Mouse (Mus musculus): Measurements from ENCODE around the gene Rpn1.

DNA sequence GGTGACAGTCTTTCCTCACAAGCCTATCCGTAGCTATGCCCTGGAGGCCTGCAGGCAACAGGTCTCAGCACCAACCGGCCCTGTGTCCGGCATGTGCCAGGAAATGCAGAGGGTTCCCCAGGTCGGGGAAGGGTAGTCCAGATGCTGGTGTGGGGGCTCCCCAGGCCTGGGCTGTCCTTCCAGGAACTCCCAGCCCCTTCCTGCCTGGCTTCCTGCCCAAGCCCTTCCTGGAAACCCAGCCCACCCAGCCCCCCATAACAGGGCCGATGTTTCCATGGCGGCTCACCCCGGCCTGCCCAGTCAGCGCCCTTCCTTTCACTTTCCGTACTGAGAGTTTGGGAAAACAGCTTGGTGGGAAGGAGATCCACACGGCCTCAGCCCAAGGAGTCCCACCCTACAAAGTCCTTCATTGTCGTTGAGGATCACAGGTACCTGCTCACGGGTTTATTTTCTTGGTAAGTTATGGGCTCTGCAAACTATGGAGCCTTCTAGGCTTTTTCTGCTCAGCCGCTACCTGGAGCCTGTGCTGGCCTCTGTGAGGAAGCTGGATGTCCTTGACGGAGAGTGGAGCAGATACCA lies 67.9 kb downstream of the Rpn1 start:
- TF ChIP-seq CTCF (IDR thresholded peaks at IDR 0.05; ENCODE audit: control insufficient read depth, insufficient read depth, insufficient read length) (no peak), MYOG (IDR thresholded peaks at IDR 0.05; ENCODE audit: control insufficient read depth, extremely low read depth, insufficient read length) (no peak), MAX (IDR thresholded peaks at IDR 0.05) (no peak), USF1 (IDR thresholded peaks at IDR 0.05; ENCODE audit: low read depth) (no peak), MYOD1 (IDR thresholded peaks at IDR 0.05; ENCODE audit: control insufficient read depth, insufficient read length, low read depth) (no peak)
